Mouse (Mus musculus): ENCODE data around the gene Rell1. TPM values are rescaled to one million over a fixed set of nuclear protein-coding genes. Genes with fewer than 3 reads are reported as not detected.
A peak's percentile ranks its signal among the peaks of the same experiment; 100 is the strongest.

Gene Rell1
- 10 to 100 TPM; 10.9 to 11.3 TPM for total RNA-seq (2021)
- long read RNA-seq, experiment 1, transcript Rell1-204 (7 exons, 3,241 nt) = major isoform, 12 of 14 reads
- long read RNA-seq, experiment 1, partial matches to known transcripts = 2 of 14 reads
- long read RNA-seq, experiment 1, other reads (novel, unspliced or antisense) = 0 of 14 reads
- long read RNA-seq, experiment 2, partial matches to known transcripts = 0 of 3 reads
- long read RNA-seq, experiment 2, other reads (novel, unspliced or antisense) = 0 of 3 reads

DNA sequence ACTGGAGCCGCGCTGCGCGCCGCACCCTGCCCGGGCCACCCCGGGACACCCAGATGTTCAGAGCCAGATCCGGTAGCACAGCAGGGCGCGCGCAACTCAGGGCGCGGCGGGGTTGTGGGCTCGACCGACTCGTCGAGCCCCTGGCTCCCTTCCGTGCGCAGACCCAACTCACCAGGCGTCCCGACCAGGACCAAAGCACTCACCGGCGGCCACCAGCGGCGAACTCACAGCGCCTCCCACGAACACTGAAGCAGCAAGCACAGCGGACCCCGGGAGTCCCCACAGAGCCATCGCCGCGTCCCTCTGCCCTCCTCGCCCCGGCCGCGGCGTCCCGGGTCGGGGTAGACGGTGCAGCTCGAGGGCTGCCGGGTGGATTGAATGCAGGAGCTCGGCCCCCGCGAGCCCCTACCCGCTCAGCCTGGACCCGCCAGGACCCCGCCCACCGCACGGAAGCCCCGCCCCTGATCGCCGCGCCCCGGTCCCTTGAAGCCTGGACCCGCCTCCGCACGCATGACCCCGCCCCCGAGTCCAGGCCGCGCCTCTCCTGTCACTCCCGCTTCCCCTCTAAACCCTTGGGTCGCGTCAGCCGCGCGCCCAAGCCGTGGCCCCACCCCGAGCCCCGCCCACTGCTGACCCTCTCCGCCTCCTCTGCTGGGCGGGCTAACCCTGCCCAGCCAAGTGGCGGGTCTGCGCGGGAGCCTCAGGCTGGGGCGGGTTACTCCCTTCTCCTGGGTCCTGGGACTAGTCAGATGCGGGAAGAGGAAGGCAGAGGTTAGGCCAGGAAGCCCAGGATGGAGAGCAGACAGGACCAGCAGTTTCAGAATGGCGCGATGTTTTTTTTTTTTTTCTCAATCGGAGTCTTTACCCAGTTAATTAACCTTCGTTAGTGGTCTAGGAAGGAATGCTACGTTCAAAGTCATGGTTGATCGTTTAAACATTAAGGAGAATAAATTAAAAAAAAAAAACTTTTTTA, at the start of gene Rell1:
TSS of gene Rell1 (minus strand) at position 455 of the 973 bp plus-strand sequence.
- peak within 1 kb of the TSS; percentile 81 for H3K27ac ChIP-seq
- no peak; the same call in 1 of the 2 replicates for TF ChIP-seq CTCF (IDR thresholded peaks at IDR 0.05)
- peak; percentile 92 for DNase-seq (ENCODE audit: extremely low spot score in 1 of 2, low spot score in 2 of 2)
- intact Hi-C loops (cut with DNase I) = loop anchor here (2.0 to 5.0 kb wide), 3 partner anchors 62 to 124 kb away; partner anchors contain the start of gene Pgm2
- peak within 1 kb of the TSS; percentile 63 for H3K4me3 ChIP-seq

DNA sequence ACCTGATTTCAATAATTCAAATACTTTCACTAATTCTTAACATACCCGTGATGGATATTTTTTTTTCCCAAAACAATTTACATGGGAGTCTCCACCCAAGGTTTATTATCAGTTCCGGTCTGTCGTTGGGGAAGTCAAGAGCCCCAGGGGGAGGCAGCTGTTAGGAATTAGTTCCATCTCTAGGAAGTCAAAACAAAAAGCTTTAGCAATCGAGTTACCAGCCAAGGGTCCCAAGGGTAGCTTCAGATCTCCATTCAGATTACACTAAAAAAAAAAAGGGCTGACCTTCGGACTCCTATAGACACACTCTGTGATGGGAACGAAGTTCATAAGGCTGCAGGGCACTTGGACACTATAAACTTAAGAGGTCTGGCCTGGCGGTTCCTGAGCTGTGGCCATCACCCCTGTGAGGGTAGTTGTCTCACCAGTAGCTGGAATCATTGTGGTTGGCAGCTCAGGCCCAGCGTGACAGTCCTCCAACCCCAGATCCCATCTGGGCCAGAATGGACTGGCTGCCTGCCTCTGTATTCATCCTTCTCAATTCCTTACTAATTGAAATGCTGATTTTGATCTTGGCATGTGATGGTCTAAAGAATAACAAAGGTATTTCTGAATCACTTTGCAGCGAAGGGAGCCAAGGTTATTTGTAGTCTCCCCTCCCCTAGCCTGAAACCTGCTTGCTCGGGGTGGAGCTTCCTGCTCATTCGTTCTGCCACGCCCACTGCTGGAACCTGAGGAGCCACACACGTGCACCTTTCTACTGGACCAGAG, 44.1 kb upstream of the Rell1 start:
- H3K27ac ChIP-seq = no peak overlapping the region
- no peak for TF ChIP-seq CTCF (IDR thresholded peaks at IDR 0.05)
- intact Hi-C loops (cut with DNase I) = no loop called here
- no peak overlapping the region for H3K4me3 ChIP-seq
- DNase-seq (ENCODE audit: extremely low spot score in 1 of 2, low spot score in 2 of 2) = no peak

DNA sequence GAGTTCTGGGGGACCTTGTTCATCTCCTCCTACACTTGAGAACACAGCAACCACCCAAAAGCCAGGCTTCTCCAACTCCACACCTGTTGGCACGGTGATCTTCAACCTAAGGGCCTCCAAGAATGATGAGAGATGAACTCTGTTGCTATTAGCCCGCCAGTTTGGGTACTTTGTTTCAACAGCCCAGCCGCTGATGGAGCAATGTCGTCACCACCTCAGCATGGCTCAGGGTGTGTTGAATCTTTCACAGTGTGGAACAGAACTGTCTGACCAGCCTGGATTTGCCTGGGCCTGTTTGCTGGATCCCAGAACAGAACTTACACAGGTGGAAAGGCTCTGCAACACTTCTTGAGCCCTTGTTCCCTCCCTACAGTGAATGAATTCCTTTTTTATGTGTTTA, 37.9 kb upstream of the Rell1 start:
- DNase-seq (ENCODE audit: extremely low spot score in 1 of 2, low spot score in 2 of 2) = no peak
- intact Hi-C loops (cut with DNase I) = no loop called here
- TF ChIP-seq CTCF (IDR thresholded peaks at IDR 0.05) = no peak

DNA sequence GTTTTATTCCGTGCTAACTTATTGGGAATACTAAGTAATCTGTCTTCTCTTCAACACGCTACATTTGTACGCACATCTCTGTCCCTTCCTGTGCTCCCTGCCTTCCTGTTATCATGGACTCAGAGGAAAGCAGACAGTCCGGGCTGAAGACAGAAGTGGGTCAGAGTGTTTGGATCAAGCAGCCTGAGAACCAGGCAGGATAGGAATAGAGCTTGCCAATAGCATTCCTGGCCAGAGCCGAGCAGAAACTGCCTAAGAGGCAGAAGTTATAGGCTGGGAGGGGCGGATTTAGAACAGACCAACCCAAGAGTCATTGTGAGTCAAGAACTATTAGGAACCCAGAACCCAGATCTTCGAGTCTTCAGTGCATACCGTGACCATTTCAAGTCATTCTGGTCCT, 34.6 kb upstream of the Rell1 start:
- H3K4me3 ChIP-seq = no peak overlapping the region
- TF ChIP-seq CTCF (IDR thresholded peaks at IDR 0.05) = no peak
- intact Hi-C loops (cut with DNase I) = no loop called here
- DNase-seq (ENCODE audit: extremely low spot score in 1 of 2, low spot score in 2 of 2) = no peak
- no peak overlapping the region for H3K27ac ChIP-seq

More for the DNA sequence above, 37.9 kb upstream of the Rell1 start:
- H3K4me3 ChIP-seq = no peak overlapping the region
- no peak overlapping the region for H3K27ac ChIP-seq

DNA sequence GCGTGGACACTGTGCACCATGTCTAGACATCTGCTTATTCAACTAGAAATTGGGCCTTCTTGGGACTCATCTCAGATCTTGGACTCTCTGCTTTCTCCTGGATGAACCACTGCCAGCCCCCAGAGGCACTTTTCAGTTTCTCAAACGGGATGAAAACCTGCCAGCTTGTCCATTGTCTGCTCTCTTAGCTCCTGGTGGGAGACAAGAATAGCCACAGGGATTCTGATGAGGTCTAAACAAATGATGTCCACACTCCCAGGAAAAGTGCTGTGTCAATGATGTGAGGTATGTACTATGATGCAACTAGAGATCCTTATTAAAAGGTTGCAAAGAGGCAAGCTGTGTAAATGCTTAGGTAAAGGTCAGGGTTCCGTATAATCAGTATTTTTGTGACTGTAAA, 25.2 kb upstream of the Rell1 start:
- DNase-seq (ENCODE audit: extremely low spot score in 1 of 2, low spot score in 2 of 2) = no peak
- TF ChIP-seq CTCF (IDR thresholded peaks at IDR 0.05) = no peak
- no peak overlapping the region for H3K4me3 ChIP-seq
- no peak overlapping the region for H3K27ac ChIP-seq
- intact Hi-C loops (cut with DNase I) = no loop called here

DNA sequence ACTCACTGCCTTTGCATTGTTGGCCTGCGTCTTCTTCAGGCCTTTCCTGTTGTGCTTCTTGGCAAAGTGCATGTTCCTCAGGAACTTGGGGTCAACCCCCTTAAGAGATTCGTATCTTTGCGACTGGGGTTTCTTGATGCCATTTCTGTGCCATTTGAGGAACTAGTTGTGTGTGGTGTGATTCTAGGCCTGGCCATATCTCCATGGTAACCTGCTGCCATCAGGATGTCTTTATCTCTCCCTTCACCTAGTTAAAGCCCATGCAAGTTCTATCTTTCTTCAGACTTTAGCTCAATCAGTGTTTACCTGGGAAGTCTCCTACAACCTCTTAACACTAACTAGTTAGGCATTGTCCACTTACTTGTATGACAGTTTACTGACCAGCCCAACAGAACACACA, 22.0 kb upstream of the Rell1 start:
- TF ChIP-seq CTCF (IDR thresholded peaks at IDR 0.05) = no peak
- Histone ChIP-seq H3K27ac (no peak overlapping the region), H3K4me3 (no peak overlapping the region)
- intact Hi-C loops (cut with DNase I) = no loop called here
- no peak for DNase-seq (ENCODE audit: extremely low spot score in 1 of 2, low spot score in 2 of 2)

DNA sequence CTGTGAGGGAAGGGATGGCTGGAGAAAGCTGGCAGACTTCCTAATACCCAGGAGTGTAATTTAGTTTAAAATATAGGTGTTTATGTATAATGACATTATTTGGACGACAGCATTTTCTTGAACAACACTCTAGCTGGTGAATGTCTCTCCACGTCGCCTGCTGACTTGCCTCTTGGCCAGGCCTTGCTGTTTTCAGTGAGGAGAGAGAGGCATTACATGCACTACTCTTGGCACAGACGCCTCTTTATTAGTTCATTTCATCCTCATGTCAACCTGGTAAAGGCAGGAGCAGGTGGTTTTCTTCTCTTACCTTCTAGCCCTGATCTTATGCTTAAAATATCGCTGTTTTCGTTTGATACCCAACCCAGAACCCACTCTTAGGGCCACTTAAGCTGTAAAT, 17.6 kb upstream of the Rell1 start:
- no peak for DNase-seq (ENCODE audit: extremely low spot score in 1 of 2, low spot score in 2 of 2)
- intact Hi-C loops (cut with DNase I) = no loop called here
- Histone ChIP-seq H3K27ac (no peak overlapping the region), H3K4me3 (no peak overlapping the region)
- TF ChIP-seq CTCF (IDR thresholded peaks at IDR 0.05) = no peak

DNA sequence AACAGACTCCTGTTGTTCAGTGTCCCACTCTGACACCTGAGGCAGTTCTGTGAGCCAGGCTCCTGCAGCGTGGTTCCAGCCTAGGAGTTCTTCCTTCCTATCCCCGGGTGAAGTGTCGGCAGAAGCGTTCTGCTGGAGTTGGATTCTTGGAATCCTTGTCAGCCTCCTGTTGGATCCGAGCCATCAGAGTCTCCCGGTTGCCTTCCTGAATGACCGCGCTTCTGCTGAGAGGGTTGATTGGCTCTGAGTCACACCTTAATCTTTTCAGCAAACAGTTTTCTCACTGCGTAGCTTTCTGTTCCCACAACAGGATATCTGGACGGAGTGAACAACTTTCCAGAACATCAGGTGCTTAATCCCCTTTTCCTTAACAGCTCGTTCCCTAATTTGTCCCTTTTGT, 13.6 kb upstream of the Rell1 start:
- DNase-seq (ENCODE audit: extremely low spot score in 1 of 2, low spot score in 2 of 2) = no peak
- Histone ChIP-seq H3K4me3 (no peak overlapping the region), H3K27ac (no peak overlapping the region)
- intact Hi-C loops (cut with DNase I) = no loop called here
- no peak for TF ChIP-seq CTCF (IDR thresholded peaks at IDR 0.05)

DNA sequence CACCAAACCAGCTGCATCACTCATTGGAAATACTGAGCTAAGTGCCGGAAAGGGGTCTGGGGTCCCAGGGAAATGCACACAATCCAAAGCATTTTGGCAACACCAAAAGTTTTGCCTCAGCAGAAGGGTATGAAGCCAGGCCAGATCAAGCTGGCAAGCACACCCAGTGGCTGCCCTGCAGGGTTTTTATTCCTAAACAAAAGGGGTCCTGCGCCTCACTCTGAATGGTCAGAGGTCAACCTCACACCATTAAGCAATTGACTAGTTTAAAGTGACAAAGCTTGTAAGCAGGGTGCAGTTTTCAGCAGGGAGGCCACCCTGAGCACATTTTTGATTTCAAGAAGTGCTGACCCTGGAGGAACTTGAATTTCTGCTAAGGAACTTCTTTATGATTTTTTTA, 2.3 kb upstream of the Rell1 start:
- Histone ChIP-seq H3K27ac (no peak overlapping the region), H3K4me3 (no peak overlapping the region)
- intact Hi-C loops (cut with DNase I) = no loop called here
- TF ChIP-seq CTCF (IDR thresholded peaks at IDR 0.05) = no peak
- DNase-seq (ENCODE audit: extremely low spot score in 1 of 2, low spot score in 2 of 2) = no peak

DNA sequence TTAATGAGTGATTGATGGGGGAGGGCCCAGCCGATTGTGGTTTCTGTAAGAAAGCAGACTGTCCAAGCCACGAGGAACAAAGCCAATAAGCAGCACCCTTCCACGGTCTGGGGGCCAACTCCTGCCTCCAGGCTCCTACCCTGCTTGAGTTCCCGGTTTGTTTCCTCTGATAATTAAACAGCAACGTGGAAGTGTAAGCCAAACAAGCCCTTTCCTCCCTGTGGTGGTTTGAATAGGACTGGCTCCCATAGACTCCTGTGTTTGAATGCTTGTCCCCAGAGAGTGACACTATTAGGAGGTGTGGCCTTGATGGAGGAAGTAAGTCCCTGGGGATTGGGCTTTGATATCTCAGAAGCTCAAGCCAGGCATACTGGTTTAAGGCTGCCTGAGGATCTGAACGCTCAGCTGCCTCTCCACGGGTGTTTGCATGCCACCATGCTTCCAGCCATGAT, 1.6 kb upstream of the Rell1 start:
- TF ChIP-seq CTCF (IDR thresholded peaks at IDR 0.05) = no peak
- no peak overlapping the region for H3K27ac ChIP-seq

DNA sequence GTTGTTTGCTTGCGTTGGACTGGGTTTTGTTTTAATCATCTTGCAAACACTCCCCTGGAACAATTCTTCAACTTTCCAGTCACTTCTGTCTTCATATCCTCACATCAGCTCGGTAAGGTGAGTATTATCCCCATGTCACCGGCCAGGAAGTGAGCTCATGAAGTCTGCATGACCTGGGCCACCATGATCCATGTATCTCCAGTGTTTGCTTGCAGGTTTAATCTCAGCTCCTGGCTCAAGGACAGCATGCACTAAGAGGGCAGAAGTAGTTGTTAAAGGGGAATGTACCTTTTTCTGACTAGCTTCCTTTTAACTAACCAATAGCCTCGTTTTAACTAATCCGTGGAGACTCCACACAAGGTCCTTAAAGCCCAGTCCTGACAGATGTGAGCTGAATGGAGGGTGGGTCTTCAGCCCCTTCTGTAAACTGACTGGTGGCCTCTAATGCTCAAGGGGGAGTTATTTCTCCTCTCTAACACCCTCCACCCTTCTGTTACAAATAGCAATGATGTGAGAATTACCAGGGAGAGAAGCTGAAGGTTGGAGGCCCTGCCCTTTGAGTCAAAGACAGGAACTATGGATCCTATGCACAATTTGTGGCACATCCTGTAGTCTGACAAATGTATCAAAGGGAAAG, 897 bp upstream of the Rell1 start:
- Histone ChIP-seq H3K27ac (no peak overlapping the region), H3K4me3 (peak overlapping the region; percentile 63)
- TF ChIP-seq CTCF (IDR thresholded peaks at IDR 0.05) = no peak
- intact Hi-C loops (cut with DNase I) = loop anchor here (2.0 to 5.0 kb wide), 3 partner anchors 63 to 123 kb away; partner anchors contain the start of gene Pgm2
- no peak for DNase-seq (ENCODE audit: extremely low spot score in 1 of 2, low spot score in 2 of 2)

More for the DNA sequence above, 1.6 kb upstream of the Rell1 start:
- intact Hi-C loops (cut with DNase I) = no loop called here
- H3K4me3 ChIP-seq = no peak overlapping the region
- DNase-seq (ENCODE audit: extremely low spot score in 1 of 2, low spot score in 2 of 2) = no peak

All from left cerebral cortex, adult 2 months (tissue).